In genomic region chr13:102914800-102915199, GRCm38 (mm10) we compare ENCODE assay signal across 21 mouse cellular contexts.
A peak's percentile ranks its signal among the peaks of the same experiment; 100 is the strongest.
DNase-seq lines count a peak whose midpoint lies in the region; TF ChIP-seq lines count a peak whose summit lies in the region.
"Had no signal": no experiment of that assay in that cellular context is flagged by ENCODE, and none has a peak within 500 bp of the region (broad histone marks: within the 10 kb centered on the region; RNA-seq: fewer than 3 reads in every experiment).

No protein-coding gene starts in this region.

- H3K27ac ChIP-seq in heart, embryonic 10.5 days: peak overlapping the region; percentile 12; the same call in 1 of the 2 replicates
- no peak overlapping the region for H3K27ac ChIP-seq in testis, adult 2 months (ENCODE audit: control insufficient read depth, insufficient read depth, low read depth, low read length)
- H3K27ac ChIP-seq in ES-Bruce4 (ENCODE audit: insufficient read depth, low read length): peak overlapping the region; percentile 94
- H3K27ac ChIP-seq: embryonic facial prominence, embryonic 13.5 days; embryonic facial prominence, embryonic 15.5 days; forebrain, embryonic 10.5 days; forebrain, embryonic 12.5 days had no signal

- no peak for TF ChIP-seq POLR2A in testis, adult 2 months (IDR thresholded peaks at IDR 0.05; ENCODE audit: control insufficient read depth, low read depth, low read length)
- TF ChIP-seq POLR2A in ES-Bruce4 (IDR thresholded peaks at IDR 0.05; ENCODE audit: insufficient read depth, low read length): no peak

- no peak for DNase-seq in heart, embryonic 10.5 days (ENCODE audit: low spot score)
- no peak for DNase-seq in heart, postnatal 10 days
- no peak for DNase-seq in testis, postnatal 10 days (ENCODE audit: low spot score)
- DNase-seq in cerebellum, postnatal 14 days: no peak
- DNase-seq: adrenal gland, adult 8-10 months; adrenal gland, postnatal 14 days; adrenal gland, postnatal 36 days; cerebellum, adult 11-12 months; cerebellum, adult 2 months; cerebellum, adult 9-10 months; cerebellum, postnatal 10 days; cerebellum, postnatal 36 days; embryo, embryonic 11 days had no signal

- no peak overlapping the region for H3K4me3 ChIP-seq in heart, embryonic 10.5 days
- H3K4me3 ChIP-seq in testis, adult 2 months (ENCODE audit: control insufficient read depth, low read depth, low read length): peak overlapping the region; percentile 6; the same call in 1 of the 2 replicates
- no peak overlapping the region for H3K4me3 ChIP-seq in ES-Bruce4 (ENCODE audit: low read depth, low read length)
- H3K4me3 ChIP-seq: embryonic facial prominence, embryonic 13.5 days; embryonic facial prominence, embryonic 15.5 days; erythroblast, embryonic 14.5 days; forebrain, embryonic 10.5 days; forebrain, embryonic 12.5 days had no signal

- intact Hi-C loops in heart, postnatal 10 days (cut with DNase I): no loop called here

- peaks cover 6% of the 10 kb centered on the region for H3K4me1 ChIP-seq in heart, embryonic 10.5 days
- H3K4me1 ChIP-seq in testis, adult 2 months (ENCODE audit: control insufficient read depth, insufficient read depth, low read length): no peaks in the 10 kb centered on the region
- peaks cover 2% of the 10 kb centered on the region for H3K4me1 ChIP-seq in ES-Bruce4 (ENCODE audit: control insufficient read depth, insufficient read depth, low read length)
- H3K4me1 ChIP-seq: embryonic facial prominence, embryonic 15.5 days; forebrain, embryonic 12.5 days had no signal

- H3K9ac ChIP-seq in ES-Bruce4 (ENCODE audit: low read depth, poor library complexity, severe bottlenecking): no peak overlapping the region
- H3K9ac ChIP-seq: embryonic facial prominence, embryonic 13.5 days; embryonic facial prominence, embryonic 15.5 days; forebrain, embryonic 12.5 days had no signal

- H3K36me3 ChIP-seq in heart, embryonic 10.5 days: no peaks in the 10 kb centered on the region
- no peaks in the 10 kb centered on the region for H3K36me3 ChIP-seq in testis, adult 2 months (ENCODE audit: control insufficient read depth, insufficient read depth, low read length)
- no peaks in the 10 kb centered on the region for H3K36me3 ChIP-seq in ES-Bruce4 (ENCODE audit: control insufficient read depth, insufficient read depth, low read length, poor library complexity, severe bottlenecking)
- H3K36me3 ChIP-seq: embryonic facial prominence, embryonic 13.5 days; embryonic facial prominence, embryonic 15.5 days; forebrain, embryonic 10.5 days; forebrain, embryonic 12.5 days had no signal

- no peaks in the 10 kb centered on the region for H3K9me3 ChIP-seq in heart, embryonic 10.5 days
- peaks cover 3% of the 10 kb centered on the region for H3K9me3 ChIP-seq in ES-Bruce4 (replicated peaks; ENCODE audit: control insufficient read depth, insufficient read depth, low read length, poor library complexity, severe bottlenecking)
- H3K9me3 ChIP-seq: embryonic facial prominence, embryonic 13.5 days; embryonic facial prominence, embryonic 15.5 days; forebrain, embryonic 10.5 days; forebrain, embryonic 12.5 days had no signal

- TF ChIP-seq EP300 in ES-Bruce4 (IDR thresholded peaks at IDR 0.05; ENCODE audit: insufficient read depth, low read depth, low read length): peak; percentile 99

- H3K27me3 ChIP-seq in heart, embryonic 10.5 days (ENCODE audit: insufficient read depth, poor library complexity, severe bottlenecking): no peaks in the 10 kb centered on the region
- no peaks in the 10 kb centered on the region for H3K27me3 ChIP-seq in testis, adult 2 months (ENCODE audit: control insufficient read depth, insufficient read depth, low read length)
- no peaks in the 10 kb centered on the region for H3K27me3 ChIP-seq in ES-Bruce4 (ENCODE audit: control insufficient read depth, insufficient read depth, low read length, poor library complexity, severe bottlenecking)
- H3K27me3 ChIP-seq: embryonic facial prominence, embryonic 13.5 days; embryonic facial prominence, embryonic 15.5 days; forebrain, embryonic 12.5 days; Patski had no signal

- no peak for TF ChIP-seq CTCF in testis, adult 2 months (IDR thresholded peaks at IDR 0.05; ENCODE audit: control insufficient read depth, insufficient read depth, insufficient replicate concordance, low read depth, low read length)
- no peak for TF ChIP-seq CTCF in ES-Bruce4 (IDR thresholded peaks at IDR 0.05; ENCODE audit: low read depth, low read length)
